Mouse (Mus musculus) erythroid progenitor cell, adult 5-6 weeks (primary cell): ENCODE results near the gene Cacnb4. TPM values are rescaled to one million over a fixed set of nuclear protein-coding genes. Genes with fewer than 3 reads are reported as not detected.

Experiments used
- ATAC-seq: replicated peaks from 2 replicates; pipeline ENCODE4 v1.8.0; 2016; ENCODE audit warnings: moderate number of reproducible peaks, mild to moderate bottlenecking, moderate TSS enrichment, inconsistent platforms; ENCODE audit not compliant: poor library complexity, low FRiP score, severe bottlenecking
- total RNA-seq, 2 experiments: library from RNA; stranded (forward) in 1 of 2; stranded (reverse) in 1 of 2; fragments of 150-400 nt in 1 of 2; fragments of 186-747, 209-891 nt in 1 of 2; gene quantifications; 2 replicates each; pipeline versions ENCODE4 v1.2.3 to v1.2.4; 2015 to 2017; ENCODE audit warnings: low replicate concordance in 2 of 2

Cacnb4 gene
- total RNA-seq, 2 experiments from 2014 or later, result 0.42 TPM; not detected in 1

DNA sequence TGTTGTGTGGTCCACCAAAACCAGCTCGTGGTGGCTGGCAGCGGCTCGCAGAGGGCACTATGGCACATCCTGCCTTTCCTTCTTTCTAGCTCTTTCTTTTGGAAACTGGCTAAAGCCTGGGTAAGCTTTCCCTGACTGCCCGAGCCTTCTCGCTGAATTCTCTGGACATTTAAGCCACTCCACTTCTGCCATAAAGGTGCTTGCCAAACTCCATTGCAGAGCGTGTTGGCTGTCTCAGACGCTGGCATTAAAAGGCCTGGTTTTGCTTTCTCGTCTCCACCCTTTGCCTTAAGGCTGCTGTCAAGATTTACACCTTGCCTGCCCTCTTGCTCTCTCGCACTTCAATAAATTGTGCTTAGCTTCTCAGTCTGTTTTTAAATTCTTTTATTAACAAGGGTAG, 139.5 kb downstream of the Cacnb4 start:
- ATAC-seq, result no peak

DNA sequence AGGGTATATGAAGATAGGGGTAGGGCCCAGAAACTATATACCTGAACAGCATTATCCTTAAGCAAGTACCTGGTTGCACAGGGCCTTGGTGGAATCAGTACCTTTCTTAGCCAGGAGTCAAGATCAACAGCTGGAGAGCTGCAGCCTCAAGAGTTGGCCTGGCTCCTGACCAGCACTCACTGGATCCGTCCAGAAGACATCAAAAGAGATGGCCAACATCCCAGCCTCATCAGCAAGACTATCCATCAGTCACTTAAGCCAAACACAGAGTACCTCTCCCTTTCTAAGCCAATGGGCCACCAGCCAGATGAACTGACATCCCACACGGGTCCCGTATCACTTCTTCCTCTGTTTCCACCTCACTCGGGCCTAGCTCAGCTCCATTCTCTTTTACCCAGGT, 140.1 kb downstream of the Cacnb4 start:
- no peak for ATAC-seq

GRCm38 (mm10) chr2:52533696-52534095, 142.9 kb downstream of the Cacnb4 start:
- ATAC-seq, result no peak

DNA sequence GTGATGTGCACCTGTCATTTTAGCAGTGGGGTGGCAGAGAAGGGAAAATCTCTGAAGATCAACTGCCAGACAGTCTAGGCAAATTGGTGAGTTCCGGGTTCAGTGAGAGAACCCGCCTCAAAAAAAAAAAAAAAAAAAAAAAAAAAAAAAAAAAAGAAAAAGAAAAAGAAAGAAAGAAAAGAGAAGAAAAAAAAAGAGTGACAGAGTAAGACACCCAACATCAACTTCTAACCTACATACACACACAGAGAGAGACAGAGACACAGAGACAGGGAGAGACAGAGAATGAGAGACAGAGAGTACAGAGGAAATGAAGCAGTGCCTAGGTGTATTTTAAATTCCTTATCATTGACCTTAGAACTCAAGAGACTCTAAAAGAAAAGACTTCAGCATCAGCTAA, 146.1 kb downstream of the Cacnb4 start:
- no peak for ATAC-seq

DNA sequence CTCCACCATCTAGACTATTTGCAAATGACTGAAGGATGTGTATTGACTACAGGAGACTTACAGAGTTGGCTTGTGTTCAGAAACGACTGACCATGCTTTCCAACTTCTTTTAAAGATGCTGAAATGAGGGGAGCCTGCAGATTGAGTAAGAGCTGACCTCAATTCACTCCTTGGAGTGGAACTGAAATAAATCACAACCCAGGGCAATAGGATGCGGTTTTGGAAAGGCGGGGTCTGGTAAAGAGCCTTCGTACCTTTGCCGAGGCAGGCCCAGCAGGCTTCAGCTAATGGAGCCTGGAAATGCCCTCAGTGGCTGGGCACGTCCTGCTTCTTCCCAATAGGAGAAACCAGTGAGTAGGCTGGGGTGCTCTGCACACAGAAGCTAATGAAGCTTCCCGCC, 147.4 kb downstream of the Cacnb4 start:
- no peak for ATAC-seq

DNA sequence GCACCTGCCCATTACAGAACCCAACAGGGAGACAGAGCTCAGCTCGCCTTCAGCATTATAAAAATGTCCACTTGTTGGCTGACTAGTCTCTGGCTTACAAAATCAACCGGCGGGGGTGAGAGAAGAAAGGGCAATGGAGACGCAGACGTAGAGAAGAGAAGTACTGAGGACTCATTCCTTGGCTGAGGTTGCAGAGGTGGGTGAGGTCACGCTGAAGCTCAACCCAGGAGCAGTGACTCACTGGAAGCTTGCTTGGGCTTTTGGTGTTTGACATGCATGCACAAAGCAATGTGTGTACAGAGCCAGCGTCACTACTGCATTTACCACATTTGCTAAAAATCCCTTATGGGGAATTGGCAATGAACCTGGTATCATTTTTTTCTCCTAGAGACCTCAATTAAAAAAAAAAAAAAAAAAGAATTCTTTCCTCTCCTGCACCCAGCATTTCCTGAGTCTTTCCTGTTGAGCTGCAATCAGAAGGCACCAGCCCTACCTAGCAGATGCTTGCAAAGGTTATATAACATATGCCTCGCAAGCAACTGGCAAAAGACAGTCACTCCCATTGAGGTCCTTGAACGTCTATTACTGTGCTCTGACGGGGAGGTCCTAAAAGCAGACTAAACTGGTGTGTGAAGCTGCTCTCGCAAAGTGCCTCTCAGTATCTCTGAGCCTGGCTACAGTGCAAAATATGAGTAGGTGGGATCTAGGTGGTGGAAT, 150.6 kb downstream of the Cacnb4 start:
- ATAC-seq, result no peak

DNA sequence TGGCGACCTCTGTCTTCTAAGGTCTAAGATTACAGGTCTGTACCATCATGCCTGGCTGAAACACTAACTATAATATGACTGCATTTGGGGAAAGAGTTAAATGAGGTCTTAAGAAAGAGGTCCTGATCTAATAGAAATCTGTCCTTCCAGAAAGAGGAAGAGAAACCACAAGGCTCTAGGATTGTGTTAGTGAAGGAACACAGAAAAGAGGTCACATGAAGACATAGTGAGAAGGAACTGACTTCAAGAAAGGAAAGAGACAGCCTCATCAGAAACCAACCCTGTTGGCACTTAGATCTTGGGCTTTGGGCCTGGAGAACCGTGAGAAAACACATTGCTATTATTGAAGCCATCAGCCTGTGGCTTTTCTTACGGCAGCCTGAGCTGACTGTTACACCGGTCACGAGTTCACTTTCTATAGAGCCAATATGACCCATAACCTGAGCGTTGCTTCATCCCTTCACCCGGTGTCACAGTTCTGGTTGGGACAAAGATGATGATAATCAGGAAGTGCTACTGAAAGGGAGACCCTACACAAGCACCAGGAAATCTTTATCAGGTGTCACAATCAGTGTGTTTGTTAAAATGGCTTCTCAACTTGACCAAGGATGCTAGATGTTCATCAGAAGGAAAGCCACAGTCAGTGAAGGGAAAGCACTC, 153.4 kb downstream of the Cacnb4 start:
- ATAC-seq, result no peak

- no peak for ATAC-seq
Observed at GRCm38 (mm10) chr2:52521012-52521411, 155.6 kb downstream of the Cacnb4 start.

DNA sequence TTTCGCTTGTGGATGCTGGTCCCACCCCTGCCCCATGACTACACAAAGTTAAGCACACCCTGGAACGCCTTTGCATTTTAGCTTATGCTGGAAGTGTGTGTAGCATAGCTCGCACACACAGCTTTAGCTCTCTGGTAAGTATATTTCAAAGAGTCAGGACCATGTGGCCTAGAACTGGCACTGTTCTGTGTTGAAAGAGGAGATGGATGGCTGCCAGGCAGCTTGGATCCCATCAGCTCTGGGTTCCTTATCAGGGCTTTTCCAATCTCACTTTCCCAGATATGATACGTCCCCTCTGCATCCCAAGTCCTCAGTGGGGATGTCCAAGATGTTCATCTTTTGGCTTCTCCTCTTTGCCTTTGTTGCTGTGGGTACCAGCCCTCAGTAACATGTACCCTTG, 157.9 kb downstream of the Cacnb4 start:
- no peak for ATAC-seq

DNA sequence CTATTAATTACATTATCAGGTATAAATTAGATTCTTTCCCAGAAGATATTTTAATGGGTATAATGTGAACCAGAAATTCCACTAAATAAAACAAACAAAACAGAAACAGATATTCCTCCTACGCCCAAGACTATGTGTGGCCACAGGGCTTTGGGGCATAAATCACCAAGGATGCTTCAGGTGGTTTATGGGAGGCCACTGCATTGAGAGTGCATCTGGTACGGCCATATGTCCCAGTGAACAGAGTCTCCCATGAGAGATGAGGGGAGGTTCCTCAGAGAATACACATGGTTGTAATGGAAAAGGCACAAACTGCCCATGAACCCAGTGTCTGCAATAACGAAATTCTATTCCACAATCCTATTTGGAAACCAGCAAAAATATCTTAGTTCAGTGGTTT, 160.1 kb downstream of the Cacnb4 start:
- no peak for ATAC-seq

DNA sequence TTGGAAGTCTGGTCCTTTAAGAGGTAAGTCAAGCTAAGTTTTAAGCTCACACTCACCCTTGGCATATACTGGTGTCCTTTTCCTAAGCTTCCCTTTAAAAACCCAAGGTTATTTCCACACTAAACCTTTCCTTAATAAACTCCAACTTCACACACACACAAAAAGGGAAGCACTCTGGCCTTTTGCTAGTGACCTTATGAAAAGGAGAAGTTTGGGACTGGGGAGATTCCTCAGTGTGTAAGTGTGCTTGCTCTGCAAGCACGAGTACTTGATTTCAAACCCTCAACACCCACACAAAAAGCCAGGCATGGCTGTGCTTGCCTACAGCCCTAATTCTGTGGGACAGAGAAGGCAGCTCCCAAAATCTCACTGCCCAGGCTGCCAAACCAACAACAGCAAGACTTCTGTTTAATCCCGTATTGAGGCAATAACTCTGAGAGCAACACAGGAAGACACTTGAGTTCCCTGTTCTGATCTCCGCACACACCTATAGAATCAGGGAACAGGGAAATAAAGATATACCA, 163.7 kb downstream of the Cacnb4 start:
- ATAC-seq, result no peak

DNA sequence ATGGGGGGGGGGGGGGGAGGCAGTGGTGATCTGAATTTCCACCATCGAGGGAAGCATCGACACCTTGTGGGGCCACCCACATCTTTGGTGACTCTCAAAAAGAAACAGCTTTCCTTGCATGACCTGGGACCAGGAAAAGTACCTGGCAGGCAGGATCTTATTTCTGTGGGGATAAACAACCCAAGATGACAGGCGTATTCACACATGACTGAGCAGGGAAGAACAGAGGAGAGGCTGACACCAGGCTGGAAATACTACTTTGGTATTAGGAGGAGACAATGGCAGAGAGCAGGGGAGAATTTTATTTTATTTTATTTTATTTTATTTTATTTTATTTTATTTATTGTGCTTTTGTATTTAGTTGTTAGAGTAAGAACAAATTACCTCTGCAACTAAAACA, 164.4 kb downstream of the Cacnb4 start:
- ATAC-seq, result no peak

GRCm38 (mm10) chr2:52511799-52512198, 164.8 kb downstream of the Cacnb4 start:
- no peak for ATAC-seq

DNA sequence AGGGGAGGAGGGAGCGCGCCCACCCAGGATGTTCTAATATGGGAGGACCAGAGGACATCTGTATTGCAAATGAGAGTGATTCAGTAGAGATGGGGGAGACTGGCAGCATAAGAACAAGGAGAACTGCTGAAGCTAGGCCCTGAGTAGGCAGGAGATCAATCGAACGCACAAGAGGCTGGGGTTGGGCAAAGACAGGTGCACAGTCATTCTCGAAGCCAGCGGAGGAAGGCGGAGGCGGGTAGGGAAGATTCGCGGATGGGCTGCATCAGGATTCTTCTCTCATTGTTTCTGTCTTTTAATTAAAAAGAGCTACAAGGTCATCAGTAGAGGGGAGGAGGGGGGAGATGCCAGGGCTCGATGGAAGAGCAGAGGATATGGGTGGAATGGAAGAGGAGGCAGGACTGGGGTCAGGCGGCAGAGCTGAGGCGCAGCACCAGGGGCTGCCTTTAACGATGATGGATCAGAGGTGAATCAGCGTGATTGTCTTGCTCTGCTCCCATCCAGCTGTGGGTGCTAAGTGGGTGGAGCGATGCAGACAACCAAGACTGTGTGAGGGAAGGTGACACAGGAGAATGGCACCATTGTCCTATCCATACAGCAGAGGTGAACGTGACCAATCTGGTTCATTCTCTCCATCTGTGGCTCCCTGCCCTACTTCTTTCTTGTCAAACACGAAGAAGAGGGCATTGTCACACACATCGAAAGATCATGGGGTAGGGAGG, 166.7 kb downstream of the Cacnb4 start:
- no peak for ATAC-seq

- ATAC-seq, result no peak
Observed at GRCm38 (mm10) chr2:52505164-52505563, 171.5 kb downstream of the Cacnb4 start.

DNA sequence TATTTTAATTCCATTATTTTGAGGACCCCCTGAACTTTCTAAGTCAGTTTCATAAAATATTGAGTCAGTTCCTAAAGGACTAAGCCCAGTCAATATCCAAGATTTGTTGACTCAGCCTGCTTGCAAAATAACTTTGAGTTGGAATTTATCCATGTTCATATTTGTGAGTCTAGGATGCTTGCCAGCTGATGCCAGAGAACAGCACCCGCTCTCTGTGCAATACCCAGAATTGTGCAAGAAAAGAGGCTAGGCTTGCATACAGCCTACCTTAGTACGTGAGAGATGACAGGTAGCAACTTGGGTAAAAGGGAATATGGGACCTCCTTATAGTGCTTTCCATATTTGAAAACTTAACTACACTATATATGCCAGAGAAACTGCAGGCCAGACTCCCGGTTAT, 171.9 kb downstream of the Cacnb4 start:
- no peak for ATAC-seq

GRCm38 (mm10) chr2:52499849-52500262, 176.8 kb downstream of the Cacnb4 start:
- ATAC-seq, result no peak

- no peak for ATAC-seq
Observed at GRCm38 (mm10) chr2:52499101-52499537, 177.5 kb downstream of the Cacnb4 start.

DNA sequence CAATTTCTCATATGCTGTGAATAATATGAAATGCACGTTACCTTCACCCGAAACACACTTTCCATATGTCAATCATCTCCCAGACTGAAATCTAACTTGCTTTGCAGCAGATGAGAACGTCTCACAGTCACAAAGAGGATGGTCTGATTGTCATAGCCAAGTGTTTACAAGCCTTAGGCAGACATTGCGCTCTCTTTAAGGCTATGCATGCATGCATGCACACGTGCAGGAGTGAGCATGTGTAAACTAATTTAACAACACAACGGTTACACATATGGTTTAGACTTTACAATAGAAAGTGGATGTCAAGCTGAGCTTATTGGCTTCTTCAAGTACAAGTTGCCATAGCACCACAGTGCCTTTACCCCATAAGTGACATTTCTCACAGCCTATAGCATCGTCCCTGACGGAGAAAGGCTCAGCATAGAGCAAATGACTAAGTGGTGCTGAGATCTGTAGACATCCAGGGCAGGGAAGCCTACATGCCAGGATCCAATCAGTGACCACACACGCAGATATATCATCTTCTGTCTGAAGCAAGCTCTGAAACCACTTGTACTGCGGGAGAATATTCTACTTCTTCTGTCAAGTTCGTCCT, 181.4 kb downstream of the Cacnb4 start:
- ATAC-seq, result no peak

DNA sequence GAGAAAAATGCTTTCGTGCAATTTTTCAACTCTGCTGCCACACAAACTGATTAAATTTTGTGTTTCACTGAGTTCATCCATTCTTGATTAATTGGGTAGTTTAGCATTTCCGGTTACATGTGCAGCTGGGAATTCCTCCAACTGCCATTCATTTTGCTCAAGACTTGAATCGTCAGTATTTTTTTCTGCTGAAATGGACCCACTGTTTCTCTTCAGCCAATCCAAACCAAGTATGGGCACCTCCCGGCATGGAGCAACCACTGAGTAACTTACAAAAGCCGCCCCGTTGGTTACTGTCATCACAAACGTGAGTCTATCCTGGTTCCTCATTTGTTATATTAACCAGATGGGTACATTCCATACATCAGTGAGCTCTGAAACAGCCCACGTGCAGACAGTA, 182.4 kb downstream of the Cacnb4 start:
- no peak for ATAC-seq
